Mouse (Mus musculus): ENCODE measurements around the gene B230104I21Rik.

DNA sequence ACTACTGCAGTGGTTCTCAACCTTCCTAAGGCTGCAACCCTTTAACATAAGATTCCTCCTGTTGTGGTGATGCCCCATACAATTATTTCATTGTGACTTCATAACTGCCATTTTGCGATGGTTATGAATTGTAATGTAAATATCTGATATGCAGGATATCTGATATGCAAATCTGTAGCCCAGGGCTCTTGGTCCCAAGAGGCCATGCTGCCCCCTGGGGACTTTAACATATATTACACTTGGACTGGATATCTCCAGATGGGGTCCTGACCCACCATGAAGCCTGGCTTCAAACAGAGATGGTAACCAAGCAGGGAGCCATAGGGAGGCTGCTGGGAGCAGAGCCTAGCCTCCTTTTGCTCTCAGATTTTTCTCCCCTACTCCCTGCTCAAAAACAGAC lies 56.7 kb downstream of the B230104I21Rik start:
- TF ChIP-seq CTCF (IDR thresholded peaks at IDR 0.05; ENCODE audit: borderline replicate concordance, control insufficient read depth, extremely low read depth, insufficient read depth, low read length, poor library complexity) (no peak), POLR2A (IDR thresholded peaks at IDR 0.05; ENCODE audit: control insufficient read depth, extremely low read depth, insufficient read depth, low read length, poor library complexity) (no peak)

Data from thymus, adult 2 months (tissue).